Comparison of ENCODE assay signal across 30 mouse cellular contexts in genomic region chr2:16110696-16111095, GRCm38 (mm10).
DNase-seq lines count a peak whose midpoint lies in the region; ATAC-seq and TF ChIP-seq lines count a peak whose summit lies in the region.
"Had no signal": no experiment of that assay in that cellular context is flagged by ENCODE, and none has a peak within 500 bp of the region (broad histone marks: within the 10 kb centered on the region; RNA-seq: fewer than 3 reads in every experiment).

No protein-coding gene starts in this region.

- no peaks in the 10 kb centered on the region for H3K36me3 ChIP-seq in hindbrain, embryonic 11.5 days (ENCODE audit: control insufficient read depth, insufficient read depth, low read length)
- no peaks in the 10 kb centered on the region for H3K36me3 ChIP-seq in hindbrain, embryonic 12.5 days
- H3K36me3 ChIP-seq in E14TG2a.4 (ENCODE audit: insufficient read depth, low read length) (no peaks in the 10 kb centered on the region), ES-Bruce4 (ENCODE audit: control insufficient read depth, insufficient read depth, low read length, poor library complexity, severe bottlenecking) (no peaks in the 10 kb centered on the region)
- H3K36me3 ChIP-seq: embryonic facial prominence, embryonic 10.5 days; embryonic facial prominence, embryonic 13.5 days; heart, embryonic 13.5 days had no signal

- H3K4me3 ChIP-seq in hindbrain, embryonic 11.5 days (ENCODE audit: low read depth, low read length) = no peak overlapping the region
- H3K4me3 ChIP-seq in hindbrain, embryonic 12.5 days = no peak overlapping the region
- H3K4me3 ChIP-seq in E14TG2a.4 (replicated peaks; ENCODE audit: low read length) = 0 out of 2 replicates have a peak overlapping the region, but pooled peaks have one; percentile 29
- no peak overlapping the region for H3K4me3 ChIP-seq in ES-Bruce4 (ENCODE audit: low read depth, low read length)
- H3K4me3 ChIP-seq: embryonic facial prominence, embryonic 10.5 days; embryonic facial prominence, embryonic 13.5 days; erythroblast, embryonic 14.5 days; forebrain, embryonic 13.5 days; gastrocnemius, adult 2 months; heart, embryonic 13.5 days had no signal

- TF ChIP-seq POLR2A in ES-Bruce4 (IDR thresholded peaks at IDR 0.05; ENCODE audit: insufficient read depth, low read length) = no peak

- H3K4me2 ChIP-seq in hindbrain, embryonic 11.5 days (replicated peaks; ENCODE audit: low read depth, low read length) = no peak overlapping the region
- no peak overlapping the region for H3K4me2 ChIP-seq in hindbrain, embryonic 12.5 days (replicated peaks)
- H3K4me2 ChIP-seq: embryonic facial prominence, embryonic 13.5 days; forebrain, embryonic 13.5 days; heart, embryonic 13.5 days; hindbrain, embryonic 14.5 days had no signal

- TF ChIP-seq CTCF in E14TG2a.4 (conservative IDR thresholded peaks at IDR 0.05; ENCODE audit: low read length) (peak; percentile 16; the same call in 1 of the 2 replicates), ES-Bruce4 (IDR thresholded peaks at IDR 0.05; ENCODE audit: low read depth, low read length) (peak; percentile 1)

- no peak for TF ChIP-seq EP300 in ES-Bruce4 (IDR thresholded peaks at IDR 0.05; ENCODE audit: insufficient read depth, low read depth, low read length)

- 61% methylated on average over 3 of the region's 3 CpGs for WGBS in hindbrain, embryonic 11.5 days
- WGBS in hindbrain, embryonic 12.5 days = 49% methylated on average over 3 of the region's 3 CpGs

- H3K9ac ChIP-seq in hindbrain, embryonic 11.5 days (ENCODE audit: low read depth, low read length) = no peak overlapping the region
- no peak overlapping the region for H3K9ac ChIP-seq in hindbrain, embryonic 12.5 days
- H3K9ac ChIP-seq in ES-Bruce4 (ENCODE audit: low read depth, poor library complexity, severe bottlenecking) = no peak overlapping the region
- H3K9ac ChIP-seq: embryonic facial prominence, embryonic 13.5 days; forebrain, embryonic 13.5 days; forebrain, postnatal 0 days; heart, embryonic 13.5 days; hindbrain, embryonic 14.5 days had no signal

- no peaks in the 10 kb centered on the region for H3K4me1 ChIP-seq in hindbrain, embryonic 11.5 days (replicated peaks; ENCODE audit: control insufficient read depth, insufficient read depth, low read length)
- H3K4me1 ChIP-seq in hindbrain, embryonic 12.5 days = no peaks in the 10 kb centered on the region
- peaks cover 17% of the 10 kb centered on the region for H3K4me1 ChIP-seq in E14TG2a.4 (replicated peaks; ENCODE audit: low read depth, low read length)
- no peaks in the 10 kb centered on the region for H3K4me1 ChIP-seq in ES-Bruce4 (ENCODE audit: control insufficient read depth, insufficient read depth, low read length)
- H3K4me1 ChIP-seq: embryonic facial prominence, embryonic 10.5 days; embryonic facial prominence, embryonic 13.5 days; forebrain, embryonic 13.5 days; heart, embryonic 13.5 days had no signal

- no peak for DNase-seq in hindbrain, embryonic 11.5 days (ENCODE audit: low spot score)
- peak; percentile 89 for DNase-seq in R1 (ENCODE audit: low read depth, low spot score)
- DNase-seq in kidney, postnatal 4 days = no peak
- no peak for DNase-seq in gastrocnemius, postnatal 36 days
- DNase-seq: adrenal gland, adult 8-10 months; adrenal gland, postnatal 25 days; cerebellum, adult 11-12 months; cerebellum, adult 8-10 months; cerebellum, postnatal 10 days; cerebellum, postnatal 36 days; embryo, embryonic 11 days; forebrain, postnatal 0 days; gastrocnemius, adult 2 months; gastrocnemius, postnatal 14 days; heart, adult 18-20 months; kidney, adult 2 months had no signal

- intact Hi-C loops in gastrocnemius, postnatal 36 days (cut with DNase I) = no loop called here

- no peaks in the 10 kb centered on the region for H3K9me3 ChIP-seq in hindbrain, embryonic 11.5 days (ENCODE audit: control insufficient read depth, low read length)
- H3K9me3 ChIP-seq in hindbrain, embryonic 12.5 days (replicated peaks) = no peaks in the 10 kb centered on the region
- H3K9me3 ChIP-seq in E14TG2a.4 (ENCODE audit: low read length) (no peaks in the 10 kb centered on the region), ES-Bruce4 (replicated peaks; ENCODE audit: control insufficient read depth, insufficient read depth, low read length, poor library complexity, severe bottlenecking) (0 out of 2 replicates have a peak, but pooled peaks cover 2% of the 10 kb centered on the region)
- H3K9me3 ChIP-seq: embryonic facial prominence, embryonic 10.5 days; embryonic facial prominence, embryonic 13.5 days; forebrain, embryonic 13.5 days; heart, embryonic 13.5 days had no signal

- no peak overlapping the region for H3K27ac ChIP-seq in hindbrain, embryonic 11.5 days (ENCODE audit: low read depth, low read length)
- H3K27ac ChIP-seq in hindbrain, embryonic 12.5 days = no peak overlapping the region
- no peak overlapping the region for H3K27ac ChIP-seq in ES-Bruce4 (ENCODE audit: insufficient read depth, low read length)
- H3K27ac ChIP-seq: embryonic facial prominence, embryonic 10.5 days; embryonic facial prominence, embryonic 13.5 days; forebrain, embryonic 13.5 days; gastrocnemius, adult 2 months; heart, embryonic 13.5 days; hindbrain, embryonic 14.5 days; hindbrain, postnatal 0 days had no signal

- H3K27me3 ChIP-seq in hindbrain, embryonic 11.5 days (ENCODE audit: control insufficient read depth, insufficient read depth, low read length) = no peaks in the 10 kb centered on the region
- H3K27me3 ChIP-seq in hindbrain, embryonic 12.5 days = no peaks in the 10 kb centered on the region
- H3K27me3 ChIP-seq in E14TG2a.4 (ENCODE audit: insufficient read depth, low read length) (no peaks in the 10 kb centered on the region), ES-Bruce4 (ENCODE audit: control insufficient read depth, insufficient read depth, low read length, poor library complexity, severe bottlenecking) (no peaks in the 10 kb centered on the region)
- H3K27me3 ChIP-seq: embryonic facial prominence, embryonic 13.5 days; forebrain, embryonic 13.5 days; heart, embryonic 13.5 days had no signal

- 0 out of 2 replicates have a peak, but pooled peaks have one; percentile 14 for ATAC-seq in hindbrain, embryonic 11.5 days (ENCODE audit: low FRiP score)
- ATAC-seq in hindbrain, embryonic 12.5 days (ENCODE audit: low FRiP score) = no peak
- ATAC-seq: activated CD4-positive, CD25-positive, alpha-beta regulatory T cell, adult 4 months; CD4-positive, CD25-positive, alpha-beta regulatory T cell, adult 4 months; forebrain, embryonic 13.5 days; forebrain, postnatal 0 days; hindbrain, postnatal 0 days; inflammation-experienced regulatory T-cells, adult 6 months; intestine, postnatal 0 days had no signal
